Mouse (Mus musculus): ENCODE measurements around the gene Msmb. TPM values are rescaled to one million over a fixed set of nuclear protein-coding genes. Genes with fewer than 3 reads are reported as not detected.
"Not testable (repeated sequence)": the region's sequence is repeated elsewhere in the genome, so short reads cannot be mapped to it uniquely, and the experiment has no call there.

The Msmb gene
- total and polyA plus RNA-seq, 2 experiments from 2014 or later: not detected

GRCm38 (mm10) chr14:32128409-32128808 lies 13.4 kb upstream of the Msmb start:
- no peak for ATAC-seq
- no peak overlapping the region for H3K4me3 ChIP-seq (ENCODE audit: low read depth, low read length)
- DNase-seq: no peak
- no peaks in the 10 kb centered on the region for H3K27me3 ChIP-seq (ENCODE audit: insufficient read depth, low read length)
- WGBS: 86% methylated on average over 5 of the region's 5 CpGs
- no peaks in the 10 kb centered on the region for H3K4me1 ChIP-seq (ENCODE audit: insufficient read depth)
- no peak overlapping the region for H3K4me2 ChIP-seq (ENCODE audit: low read depth)
- no peak overlapping the region for H3K9ac ChIP-seq
- no peak for TF ChIP-seq CTCF (IDR thresholded peaks at IDR 0.05; ENCODE audit: low read depth)
- H3K36me3 ChIP-seq (ENCODE audit: insufficient read depth): no peaks in the 10 kb centered on the region
- no peak overlapping the region for H3K27ac ChIP-seq (ENCODE audit: low read depth, low read length)
- no peaks in the 10 kb centered on the region for H3K9me3 ChIP-seq (ENCODE audit: low read length)

DNA sequence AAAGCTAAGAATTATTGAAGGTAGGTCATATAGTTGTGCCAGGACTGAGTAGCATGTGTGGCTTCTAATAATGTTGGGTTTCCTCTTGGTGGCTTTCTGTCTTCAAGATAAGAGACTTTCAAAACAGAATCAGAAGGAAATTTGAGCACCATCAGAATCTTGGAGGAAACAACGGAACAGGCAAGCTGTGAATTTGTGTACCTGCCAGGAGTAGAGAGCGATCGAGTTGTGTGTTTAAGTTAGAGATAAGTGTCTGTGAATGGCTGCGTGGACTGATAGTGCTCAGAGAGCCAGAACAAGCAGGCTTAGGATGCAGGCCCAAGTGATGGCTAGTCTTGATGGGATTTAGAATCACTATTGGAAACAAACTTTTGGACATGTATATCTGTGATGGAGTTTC lies 10.0 kb upstream of the Msmb start:
- no peaks in the 10 kb centered on the region for H3K36me3 ChIP-seq (ENCODE audit: insufficient read depth)
- H3K4me2 ChIP-seq (ENCODE audit: low read depth): no peak overlapping the region
- TF ChIP-seq CTCF (IDR thresholded peaks at IDR 0.05; ENCODE audit: low read depth): no peak
- H3K27me3 ChIP-seq (ENCODE audit: insufficient read depth, low read length): no peaks in the 10 kb centered on the region
- ATAC-seq (no peak), DNase-seq (no peak)
- H3K27ac ChIP-seq (ENCODE audit: low read depth, low read length): no peak overlapping the region
- WGBS: 84% methylated on average over 4 of the region's 4 CpGs
- no peak overlapping the region for H3K9ac ChIP-seq
- H3K9me3 ChIP-seq (ENCODE audit: low read length): no peaks in the 10 kb centered on the region
- H3K4me1 ChIP-seq (ENCODE audit: insufficient read depth): no peaks in the 10 kb centered on the region
- no peak overlapping the region for H3K4me3 ChIP-seq (ENCODE audit: low read depth, low read length)

DNA sequence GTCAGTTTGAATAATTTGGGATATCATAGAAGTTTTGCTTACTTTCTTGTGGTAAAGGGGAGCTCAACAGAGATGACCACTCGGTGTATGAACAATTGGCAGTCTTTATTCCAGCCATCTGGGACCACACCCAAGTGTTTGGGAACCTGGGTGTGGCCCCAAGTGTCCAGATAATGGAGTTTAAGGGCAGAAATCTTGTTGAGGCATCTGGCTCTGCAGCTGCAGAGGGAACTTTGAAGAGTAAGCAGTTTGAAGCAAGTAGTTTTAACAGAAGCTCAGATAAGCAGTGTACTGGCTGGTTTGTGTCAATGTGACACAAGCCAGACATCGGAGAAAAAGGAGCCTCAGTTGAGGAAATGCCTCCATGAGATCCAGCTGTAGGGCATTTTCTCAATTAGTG lies 7.5 kb upstream of the Msmb start:
- 82% methylated on average over 2 of the region's 2 CpGs for WGBS
- DNase-seq (no peak), ATAC-seq (no peak)
- TF ChIP-seq CTCF (IDR thresholded peaks at IDR 0.05; ENCODE audit: low read depth): no peak
- Histone ChIP-seq H3K9me3 (ENCODE audit: low read length) (no peaks in the 10 kb centered on the region), H3K27me3 (ENCODE audit: insufficient read depth, low read length) (no peaks in the 10 kb centered on the region), H3K4me3 (ENCODE audit: low read depth, low read length) (no peak overlapping the region), H3K4me2 (ENCODE audit: low read depth) (no peak overlapping the region), H3K36me3 (ENCODE audit: insufficient read depth) (no peaks in the 10 kb centered on the region), H3K27ac (ENCODE audit: low read depth, low read length) (no peak overlapping the region), H3K4me1 (ENCODE audit: insufficient read depth) (no peaks in the 10 kb centered on the region), H3K9ac (no peak overlapping the region)

DNA sequence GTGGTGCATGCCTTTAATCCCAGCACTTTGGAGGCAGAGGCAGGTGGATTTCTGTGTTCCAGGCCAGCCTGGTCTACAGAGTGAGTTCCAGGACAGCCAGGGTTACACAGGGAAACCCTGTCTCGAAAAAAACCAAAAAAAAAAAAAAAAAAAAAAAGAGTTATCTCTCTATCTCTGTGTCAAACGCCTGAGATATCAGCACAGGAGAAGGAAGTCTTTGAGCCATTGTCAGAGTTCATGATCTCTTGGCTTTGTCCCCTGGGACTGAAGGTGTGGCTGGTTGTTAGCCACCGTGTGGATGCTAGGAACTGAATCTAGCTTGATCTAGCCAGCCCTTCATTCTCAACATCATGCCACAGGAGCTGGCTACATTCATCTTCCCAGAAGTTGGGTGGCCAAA lies 5.4 kb upstream of the Msmb start:
- 70% methylated on average over 3 of the region's 3 CpGs for WGBS
- ATAC-seq; H3K9ac ChIP-seq; H3K9me3 ChIP-seq (ENCODE audit: low read length); DNase-seq; H3K4me2 ChIP-seq (ENCODE audit: low read depth); H3K27ac ChIP-seq (ENCODE audit: low read depth, low read length); H3K4me1 ChIP-seq (ENCODE audit: insufficient read depth); H3K4me3 ChIP-seq (ENCODE audit: low read depth, low read length); H3K27me3 ChIP-seq (ENCODE audit: insufficient read depth, low read length); H3K36me3 ChIP-seq (ENCODE audit: insufficient read depth): not testable (repeated sequence)

DNA sequence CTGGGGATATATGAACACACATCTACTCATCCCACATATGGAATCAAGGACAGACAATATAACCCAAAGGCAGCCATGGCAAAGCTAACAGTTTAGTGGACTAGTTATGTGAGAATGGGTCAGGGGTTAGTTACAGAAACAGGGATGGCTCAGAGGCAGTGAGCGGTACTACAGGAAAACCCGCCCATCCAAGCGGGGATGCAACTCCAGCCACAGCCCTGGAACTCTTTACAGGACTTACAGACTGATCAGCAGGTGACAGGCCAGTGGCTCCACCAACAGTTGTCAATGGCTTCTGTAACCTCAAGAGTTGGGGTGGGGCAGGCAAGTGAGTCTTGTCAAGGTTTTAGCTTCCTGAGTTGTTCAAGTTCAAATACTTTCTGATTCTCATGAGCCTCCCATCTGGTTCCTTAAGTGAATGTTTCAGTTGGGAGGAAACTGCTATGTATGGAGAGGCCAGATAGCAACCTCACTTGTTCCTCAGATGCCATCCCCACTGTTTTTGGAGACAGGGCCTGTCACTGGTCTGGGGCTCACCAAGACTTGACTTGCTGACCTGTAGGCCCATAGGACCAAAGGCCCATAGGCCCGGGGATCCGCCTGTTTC lies 1.4 kb upstream of the Msmb start:
- Histone ChIP-seq H3K27ac (ENCODE audit: low read depth, low read length) (no peak overlapping the region), H3K4me3 (ENCODE audit: low read depth, low read length) (no peak overlapping the region), H3K9me3 (ENCODE audit: low read length) (no peaks in the 10 kb centered on the region), H3K4me2 (ENCODE audit: low read depth) (no peak overlapping the region), H3K36me3 (ENCODE audit: insufficient read depth) (no peaks in the 10 kb centered on the region), H3K4me1 (ENCODE audit: insufficient read depth) (no peaks in the 10 kb centered on the region), H3K27me3 (ENCODE audit: insufficient read depth, low read length) (no peaks in the 10 kb centered on the region), H3K9ac (no peak overlapping the region)
- ATAC-seq (no peak), DNase-seq (no peak)
- WGBS: 80% methylated on average over 5 of the region's 5 CpGs
- no peak for TF ChIP-seq CTCF (IDR thresholded peaks at IDR 0.05; ENCODE audit: low read depth)

DNA sequence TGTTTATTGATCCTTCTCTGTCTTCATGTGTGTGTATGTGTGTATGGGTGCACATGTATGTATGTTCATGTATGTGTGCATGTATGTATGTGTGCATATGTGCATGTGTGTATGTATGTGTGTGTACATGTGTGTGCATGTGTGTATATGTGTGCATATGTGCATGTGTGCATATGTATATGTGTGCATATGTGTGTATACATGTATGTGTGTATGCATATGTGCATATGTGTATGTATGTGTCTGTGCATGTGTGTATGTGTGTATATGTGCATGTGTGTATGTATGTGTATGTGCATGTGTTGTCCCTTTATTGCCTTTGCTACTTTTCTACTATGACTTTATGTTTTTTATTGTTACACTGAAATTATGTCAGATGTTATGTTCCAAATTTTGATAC lies 2.9 kb downstream of the Msmb start:
- DNase-seq: no peak
- H3K27me3 ChIP-seq (ENCODE audit: insufficient read depth, low read length): no peaks in the 10 kb centered on the region
- H3K4me1 ChIP-seq (ENCODE audit: insufficient read depth): no peaks in the 10 kb centered on the region
- H3K36me3 ChIP-seq (ENCODE audit: insufficient read depth): no peaks in the 10 kb centered on the region
- H3K4me2 ChIP-seq (ENCODE audit: low read depth): no peak overlapping the region
- no peak overlapping the region for H3K4me3 ChIP-seq (ENCODE audit: low read depth, low read length)
- no peak overlapping the region for H3K27ac ChIP-seq (ENCODE audit: low read depth, low read length)
- no peak overlapping the region for H3K9ac ChIP-seq
- no peak for ATAC-seq
- TF ChIP-seq CTCF (IDR thresholded peaks at IDR 0.05; ENCODE audit: low read depth): no peak
- H3K9me3 ChIP-seq (ENCODE audit: low read length): 0 out of 2 replicates have a peak, but pooled peaks cover 4% of the 10 kb centered on the region

DNA sequence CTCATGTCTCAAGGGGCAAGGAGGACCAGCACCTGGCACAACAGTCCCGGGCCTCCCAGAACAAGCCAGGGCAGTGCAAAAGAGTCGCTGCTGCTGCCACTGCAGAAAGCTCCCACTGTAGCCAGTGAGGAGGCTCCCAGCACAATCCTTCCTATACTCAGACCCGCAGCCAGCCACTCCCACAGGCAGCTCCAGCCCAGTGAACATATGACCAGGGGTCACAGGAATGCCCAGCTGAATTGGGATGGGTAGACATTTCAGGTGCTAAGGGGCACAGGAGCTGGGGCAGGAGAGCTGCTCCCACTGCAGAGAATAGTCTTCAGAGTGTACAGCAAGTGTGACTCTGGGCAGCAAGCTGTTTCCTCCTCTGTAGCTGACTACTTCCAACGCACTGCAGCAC lies 3.6 kb downstream of the Msmb start:
- H3K27me3 ChIP-seq (ENCODE audit: insufficient read depth, low read length): no peaks in the 10 kb centered on the region
- H3K36me3 ChIP-seq (ENCODE audit: insufficient read depth): no peaks in the 10 kb centered on the region
- ATAC-seq (no peak), DNase-seq (no peak)
- H3K27ac ChIP-seq (ENCODE audit: low read depth, low read length): no peak overlapping the region
- no peak overlapping the region for H3K4me2 ChIP-seq (ENCODE audit: low read depth)
- TF ChIP-seq CTCF (IDR thresholded peaks at IDR 0.05; ENCODE audit: low read depth): no peak
- 79% methylated on average over 4 of the region's 4 CpGs for WGBS
- H3K4me1 ChIP-seq (ENCODE audit: insufficient read depth): no peaks in the 10 kb centered on the region
- 0 out of 2 replicates have a peak, but pooled peaks cover 4% of the 10 kb centered on the region for H3K9me3 ChIP-seq (ENCODE audit: low read length)
- H3K9ac ChIP-seq: no peak overlapping the region
- no peak overlapping the region for H3K4me3 ChIP-seq (ENCODE audit: low read depth, low read length)
